Mouse (Mus musculus) testis, adult 2 months (tissue): Measurements from ENCODE around the gene Ocln.

ENCODE experiments used
- CTCF ChIP-seq: fragments of 200-500 bp; IDR thresholded peaks from 2 replicates; pipeline ENCODE4 v1.5.1; 2012; ENCODE audit warnings: low read depth, mild to moderate bottlenecking, inconsistent platforms, low read length, moderate library complexity; ENCODE audit not compliant: control insufficient read depth, insufficient read depth, insufficient replicate concordance
- POLR2A ChIP-seq: fragments of 200-500 bp; IDR thresholded peaks from 2 replicates; pipeline ENCODE4 v1.6.1; 2012; ENCODE audit warnings: low read depth, mild to moderate bottlenecking, inconsistent platforms, low read length, moderate library complexity; ENCODE audit not compliant: control insufficient read depth

DNA sequence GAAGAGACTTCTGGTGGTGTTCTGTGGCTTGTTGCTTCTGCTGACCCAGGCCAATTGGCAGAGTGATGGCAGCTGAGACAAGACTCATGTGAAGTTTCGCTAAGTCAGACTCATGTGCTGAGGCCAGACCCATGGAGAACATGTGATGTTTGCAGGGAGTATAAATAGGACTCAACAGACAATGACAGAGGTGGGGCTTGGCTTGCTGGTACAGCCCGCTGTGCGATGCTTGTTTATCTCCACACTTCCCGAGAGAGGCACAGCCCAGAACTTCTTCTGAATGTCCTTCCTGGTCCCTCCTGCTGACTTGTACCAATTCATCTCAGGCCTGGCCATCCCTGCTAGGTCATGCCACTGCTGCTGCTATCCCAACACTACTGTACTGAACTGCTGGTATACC, 57.2 kb downstream of the Ocln start:
- TF ChIP-seq CTCF (no peak), POLR2A (no peak)
